Comparison of ENCODE assay signal across 27 mouse cellular contexts in genomic region chr16:21329199-21329598, GRCm38 (mm10).
DNase-seq lines count a peak whose midpoint lies in the region; ATAC-seq and TF ChIP-seq lines count a peak whose summit lies in the region.
"Had no signal": no experiment of that assay in that cellular context is flagged by ENCODE, and none has a peak within 500 bp of the region (broad histone marks: within the 10 kb centered on the region; RNA-seq: fewer than 3 reads in every experiment).

No protein-coding gene starts in this region.

- WGBS in liver, adult 2 months, result 20% methylated on average over 6 of the region's 6 CpGs
- WGBS in liver, embryonic 12.5 days (ENCODE audit: insufficient replicate concordance), result 81% methylated on average over 6 of the region's 6 CpGs
- 72% methylated on average over 6 of the region's 6 CpGs for WGBS in lung, postnatal 0 days
- WGBS in embryonic facial prominence, embryonic 10.5 days, result 80% methylated on average over 6 of the region's 6 CpGs

- peaks cover 5% of the 10 kb centered on the region for H3K4me1 ChIP-seq in liver, adult 2 months (ENCODE audit: control insufficient read depth, insufficient read depth, low read length)
- peaks cover 23% of the 10 kb centered on the region for H3K4me1 ChIP-seq in liver, embryonic 12.5 days
- peaks cover 6% of the 10 kb centered on the region; the same call in 1 of the 2 replicates for H3K4me1 ChIP-seq in lung, postnatal 0 days (ENCODE audit: insufficient read depth, low read depth, low read length)
- peaks cover 46% of the 10 kb centered on the region for H3K4me1 ChIP-seq in embryonic facial prominence, embryonic 10.5 days

- H3K27me3 ChIP-seq in liver, adult 2 months (ENCODE audit: control insufficient read depth, insufficient read depth, low read length), result no peaks in the 10 kb centered on the region
- H3K27me3 ChIP-seq in liver, embryonic 12.5 days (replicated peaks), result no peaks in the 10 kb centered on the region; the same call in 1 of the 2 replicates
- H3K27me3 ChIP-seq in lung, postnatal 0 days (replicated peaks; ENCODE audit: insufficient read depth, low read length), result no peaks in the 10 kb centered on the region
- 0 out of 2 replicates have a peak, but pooled peaks cover 4% of the 10 kb centered on the region for H3K27me3 ChIP-seq in embryonic facial prominence, embryonic 10.5 days (replicated peaks; ENCODE audit: low read depth, poor library complexity, severe bottlenecking)
- H3K27me3 ChIP-seq: CH12.LX; embryonic facial prominence, embryonic 13.5 days; embryonic facial prominence, embryonic 15.5 days; forebrain, embryonic 15.5 days; Patski had no signal

- no peak overlapping the region for H3K4me2 ChIP-seq in liver, embryonic 12.5 days
- no peak overlapping the region for H3K4me2 ChIP-seq in lung, postnatal 0 days (replicated peaks; ENCODE audit: low read depth, low read length)
- H3K4me2 ChIP-seq: embryonic facial prominence, embryonic 13.5 days; embryonic facial prominence, embryonic 15.5 days; forebrain, embryonic 13.5 days; forebrain, embryonic 15.5 days had no signal

- ATAC-seq in liver, embryonic 12.5 days, result no peak
- ATAC-seq in lung, postnatal 0 days, result no peak
- ATAC-seq: activated CD4-positive, CD25-positive, alpha-beta regulatory T cell, adult 4 months; CD4-positive, CD25-positive, alpha-beta regulatory T cell, adult 4 months; forebrain, embryonic 13.5 days; forebrain, embryonic 15.5 days; forebrain, postnatal 0 days; Patski had no signal

- no peak overlapping the region for H3K9ac ChIP-seq in liver, adult 2 months (ENCODE audit: low read depth, low read length)
- H3K9ac ChIP-seq in liver, embryonic 12.5 days, result no peak overlapping the region
- H3K9ac ChIP-seq in lung, postnatal 0 days (replicated peaks; ENCODE audit: low read depth), result no peak overlapping the region
- H3K9ac ChIP-seq: embryonic facial prominence, embryonic 13.5 days; embryonic facial prominence, embryonic 15.5 days; forebrain, embryonic 13.5 days; forebrain, embryonic 15.5 days; forebrain, postnatal 0 days had no signal

- TF ChIP-seq CTCF in liver, adult 2 months (IDR thresholded peaks at IDR 0.05; ENCODE audit: low read depth, low read length), result no peak
- no peak for TF ChIP-seq CTCF in lung, postnatal 0 days (IDR thresholded peaks at IDR 0.05)

- no peak for TF ChIP-seq POLR2A in liver, adult 2 months (IDR thresholded peaks at IDR 0.05; ENCODE audit: extremely low read depth, insufficient read depth, low read length)

- TF ChIP-seq EP300 in lung, postnatal 0 days (IDR thresholded peaks at IDR 0.05), result 0 out of 2 replicates have a peak, but pooled peaks have one; percentile 29

- no peak overlapping the region for H3K4me3 ChIP-seq in liver, adult 2 months (ENCODE audit: insufficient read depth, low read depth, low read length)
- H3K4me3 ChIP-seq in liver, embryonic 12.5 days, result no peak overlapping the region
- H3K4me3 ChIP-seq in lung, postnatal 0 days (ENCODE audit: low read depth, low read length), result no peak overlapping the region
- H3K4me3 ChIP-seq in embryonic facial prominence, embryonic 10.5 days, result no peak overlapping the region
- H3K4me3 ChIP-seq: embryonic facial prominence, embryonic 13.5 days; embryonic facial prominence, embryonic 15.5 days; erythroblast, embryonic 14.5 days; forebrain, embryonic 13.5 days; forebrain, embryonic 15.5 days had no signal

- peak; percentile 26 for DNase-seq in adrenal gland, postnatal 10 days
- no peak for DNase-seq in adrenal gland, postnatal 4 days (ENCODE audit: low spot score in 2 of 2)
- peak; percentile 75 for DNase-seq in liver, adult 2 months (ENCODE audit: extremely low read depth, low read depth, low spot score)
- DNase-seq in lung, postnatal 0 days (ENCODE audit: low spot score), result no peak
- no peak for DNase-seq in lung, postnatal 25 days (ENCODE audit: low spot score)
- no peak for DNase-seq in embryonic facial prominence, embryonic 10.5 days (ENCODE audit: low spot score)
- DNase-seq in right cerebral cortex, postnatal 14 days, result no peak
- DNase-seq: adrenal gland, adult 2 months; adrenal gland, postnatal 25 days; B cell, adult 2 months; cerebellum, adult 11-12 months; cerebellum, adult 2 months; cerebellum, adult 9-10 months; cerebellum, postnatal 10 days; cerebellum, postnatal 25 days; forebrain, postnatal 0 days had no signal

- no peak overlapping the region for H3K27ac ChIP-seq in liver, adult 2 months (replicated peaks; ENCODE audit: insufficient read depth, low read depth, low read length)
- H3K27ac ChIP-seq in liver, embryonic 12.5 days, result no peak overlapping the region
- H3K27ac ChIP-seq in lung, postnatal 0 days (ENCODE audit: low read length), result no peak overlapping the region
- H3K27ac ChIP-seq in embryonic facial prominence, embryonic 10.5 days (replicated peaks), result peak overlapping the region; percentile 7; the same call in 1 of the 2 replicates
- H3K27ac ChIP-seq: embryonic facial prominence, embryonic 13.5 days; embryonic facial prominence, embryonic 15.5 days; forebrain, embryonic 13.5 days; forebrain, embryonic 15.5 days had no signal

- H3K9me3 ChIP-seq in liver, embryonic 12.5 days (replicated peaks), result no peaks in the 10 kb centered on the region
- no peaks in the 10 kb centered on the region for H3K9me3 ChIP-seq in lung, postnatal 0 days (ENCODE audit: low read length)
- no peaks in the 10 kb centered on the region for H3K9me3 ChIP-seq in embryonic facial prominence, embryonic 10.5 days
- H3K9me3 ChIP-seq: embryonic facial prominence, embryonic 13.5 days; embryonic facial prominence, embryonic 15.5 days; forebrain, embryonic 13.5 days; forebrain, embryonic 15.5 days; G1E had no signal

- H3K79me2 ChIP-seq in liver, adult 2 months (ENCODE audit: control insufficient read depth, insufficient read depth, low read length), result no peaks in the 10 kb centered on the region

- no peaks in the 10 kb centered on the region for H3K36me3 ChIP-seq in liver, adult 2 months (ENCODE audit: control insufficient read depth, insufficient read depth, low read length)
- H3K36me3 ChIP-seq in liver, embryonic 12.5 days, result peaks cover 5% of the 10 kb centered on the region; the same call in 1 of the 2 replicates
- no peaks in the 10 kb centered on the region for H3K36me3 ChIP-seq in lung, postnatal 0 days (ENCODE audit: insufficient read depth, low read length)
- peaks cover 5% of the 10 kb centered on the region for H3K36me3 ChIP-seq in embryonic facial prominence, embryonic 10.5 days (replicated peaks)
- H3K36me3 ChIP-seq: embryonic facial prominence, embryonic 15.5 days; forebrain, embryonic 15.5 days; G1E had no signal

Comparison
In these comparisons a context has a peak if more than half of its experiments do, and no peak if none do; other contexts are left out.
1. DNase-seq: peak in adrenal gland, postnatal 10 days (single experiment) and liver, adult 2 months (single experiment); none in adrenal gland, postnatal 4 days (0 of 2), lung, postnatal 0 days (single experiment), lung, postnatal 25 days (single experiment), embryonic facial prominence, embryonic 10.5 days (single experiment) and right cerebral cortex, postnatal 14 days (single experiment).